Mouse (Mus musculus) thymus, postnatal 10 days (tissue): ENCODE measurements around the gene Btbd16.

Experiments used
- DNase-seq, 2 experiments: peaks; one replicate each; pipeline ENCODE4 v3.0.0; 2021; ENCODE audit warnings: low spot score in 2 of 2

Gene Btbd16

DNA sequence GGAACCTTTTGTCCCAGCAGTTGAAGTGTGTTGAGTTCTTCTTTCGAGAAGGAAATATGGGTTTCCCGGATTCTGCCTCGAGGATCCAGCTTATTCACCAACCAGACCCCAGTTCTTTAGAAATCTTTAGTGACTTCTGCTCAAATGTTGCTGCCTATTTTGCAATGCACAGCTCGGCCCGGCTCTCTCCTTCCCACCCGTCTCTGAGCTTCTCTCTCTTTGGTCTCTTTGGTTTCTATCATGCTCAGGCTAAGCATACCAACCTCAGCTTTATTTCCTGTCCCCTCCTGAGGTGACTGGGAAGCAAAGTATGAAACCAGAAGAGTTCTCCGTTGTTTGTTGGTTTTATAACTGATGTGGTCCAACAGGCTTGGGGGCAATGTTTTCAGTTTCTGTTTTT, 42.4 kb downstream of the Btbd16 start:
- no peak for DNase-seq

DNA sequence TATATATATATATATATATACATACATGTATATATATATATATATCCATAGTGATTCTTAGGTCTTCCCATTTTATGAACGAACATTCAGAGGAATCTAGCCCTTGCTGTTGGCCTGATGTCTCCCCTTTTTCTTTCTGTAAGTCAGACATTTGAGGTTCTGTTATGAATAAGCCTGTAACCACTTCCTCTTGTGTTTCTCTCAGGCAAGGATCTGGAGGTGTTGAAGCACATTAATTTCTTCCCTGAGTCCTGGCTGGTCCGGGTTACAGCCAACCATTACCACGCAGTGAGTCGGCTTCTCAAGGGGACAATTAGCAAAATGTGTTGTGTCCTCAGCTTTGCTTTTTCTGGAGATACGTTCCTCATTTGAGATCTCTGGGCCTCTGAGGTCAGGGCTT, 44.9 kb downstream of the Btbd16 start:
- no peak for DNase-seq

DNA sequence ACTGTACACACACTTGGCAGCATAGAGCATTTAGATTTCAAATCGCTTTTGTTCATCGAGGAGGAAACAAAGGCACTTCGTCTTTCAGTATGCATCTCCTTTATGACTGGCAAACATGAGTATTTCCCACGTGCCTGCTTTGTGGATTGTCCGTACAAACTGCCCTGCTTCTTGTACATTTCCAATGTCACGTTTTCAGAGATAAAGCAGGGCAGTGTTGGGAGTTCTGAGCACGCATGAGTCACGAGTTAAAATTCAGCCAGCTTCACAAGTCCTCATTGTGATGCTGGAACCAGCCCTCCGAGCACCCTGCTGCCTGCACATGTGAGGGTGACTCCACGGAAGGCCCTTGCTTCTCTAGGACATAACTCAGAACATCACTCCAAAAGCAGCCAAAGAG, 45.8 kb downstream of the Btbd16 start:
- DNase-seq = no peak

DNA sequence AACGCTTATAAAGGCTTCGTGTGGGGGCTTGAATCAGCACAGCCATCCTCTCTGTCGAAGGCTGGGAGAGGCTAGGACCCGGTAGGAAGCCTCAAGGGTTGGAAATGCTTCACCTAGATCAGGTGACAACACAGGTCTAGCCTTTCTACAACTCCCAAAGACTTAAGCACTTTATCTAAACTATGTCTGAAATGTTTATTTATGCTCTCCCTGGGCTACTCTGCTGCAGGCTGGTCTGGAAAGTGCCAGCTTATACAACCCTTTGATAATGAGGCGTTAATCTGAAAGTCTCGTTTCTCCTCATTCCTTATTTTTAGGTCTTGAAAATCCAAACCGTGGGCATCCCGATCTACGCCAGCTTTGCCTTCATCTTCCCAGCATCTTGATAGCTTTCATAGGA, 50.1 kb downstream of the Btbd16 start:
- DNase-seq = no peak

DNA sequence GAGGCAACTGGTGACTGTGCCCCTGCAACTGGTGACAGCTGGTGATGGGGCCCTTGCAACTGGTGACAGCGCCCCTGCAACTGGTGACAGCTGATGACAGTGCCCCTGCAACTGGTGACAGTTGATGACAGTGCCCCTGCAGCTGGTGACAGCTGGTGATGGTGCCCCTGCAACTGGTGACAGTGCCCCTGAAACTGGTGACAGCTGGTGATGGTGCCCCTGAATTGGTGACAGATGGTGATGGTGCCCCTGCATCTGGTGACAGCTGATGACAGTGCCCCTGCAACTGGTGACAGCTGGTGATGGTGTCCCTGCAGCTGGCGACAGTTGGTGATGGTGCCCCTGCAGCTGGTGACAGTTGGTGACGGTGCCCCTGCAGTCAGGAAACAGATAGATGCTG, 52.5 kb downstream of the Btbd16 start:
- DNase-seq = no peak

DNA sequence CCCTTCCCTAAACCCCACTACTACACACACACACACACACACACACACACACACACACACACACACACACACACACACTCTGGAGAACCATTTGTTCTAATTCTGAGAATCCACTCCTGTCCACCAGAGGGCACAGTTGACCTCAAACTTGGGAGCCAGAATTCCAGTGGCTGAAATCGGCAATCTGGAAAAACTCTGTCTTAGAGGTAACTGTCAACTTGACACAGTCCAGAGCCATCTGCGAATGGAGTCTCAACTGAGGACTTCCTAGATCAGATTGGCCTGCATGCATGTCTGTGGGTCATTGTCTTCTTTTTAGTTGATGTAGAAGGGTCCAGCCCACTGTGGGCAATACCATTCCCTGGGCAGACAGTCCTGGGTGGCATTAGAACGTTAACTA, 53.6 kb downstream of the Btbd16 start:
- no peak for DNase-seq

DNA sequence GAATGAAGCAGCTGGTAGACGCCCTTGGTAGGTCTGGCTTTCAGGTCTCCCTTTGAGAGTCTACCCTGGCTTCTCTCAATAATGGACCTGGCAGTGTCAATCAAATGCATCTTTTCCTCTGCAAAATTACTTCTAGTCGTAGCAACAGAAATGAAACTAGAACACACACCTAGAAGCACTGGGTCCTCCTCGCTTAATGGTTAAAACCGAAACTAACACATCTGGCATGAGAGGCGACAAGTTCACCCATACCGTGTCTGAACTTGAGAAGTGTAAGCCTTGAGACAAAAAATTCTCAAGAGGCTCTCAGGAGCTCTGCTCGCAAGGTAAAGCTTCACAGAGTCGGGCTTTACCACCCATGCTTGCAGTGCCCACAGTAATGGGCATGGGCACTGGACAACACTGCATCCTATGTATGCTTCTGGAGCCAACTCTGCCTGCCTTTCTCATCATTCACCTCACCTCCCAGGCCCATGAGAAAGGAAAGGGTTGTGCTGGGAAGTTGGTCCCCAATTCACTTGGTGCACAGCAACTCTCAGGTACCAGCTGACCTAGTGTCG, 54.1 kb downstream of the Btbd16 start:
- no peak for DNase-seq

DNA sequence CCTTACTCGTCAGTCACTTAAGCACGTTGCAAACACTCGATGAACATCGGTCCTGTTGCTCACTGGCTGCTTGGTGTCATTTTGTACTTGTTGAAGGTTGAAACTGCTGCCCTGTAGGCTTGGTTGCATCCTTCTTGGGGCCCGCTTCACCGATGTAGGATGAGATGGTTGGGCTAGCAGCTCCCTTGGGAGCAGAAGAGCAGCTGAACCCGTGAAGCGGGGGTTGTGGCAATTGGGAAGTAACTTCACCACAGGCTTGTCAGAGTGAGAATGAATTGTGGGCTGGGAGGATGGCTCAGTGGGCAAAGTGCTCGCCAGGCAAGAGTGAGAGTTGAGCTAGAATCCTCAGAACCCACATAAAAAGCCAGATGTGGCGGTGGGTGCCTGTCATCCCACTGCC, 54.6 kb downstream of the Btbd16 start:
- no peak for DNase-seq

DNA sequence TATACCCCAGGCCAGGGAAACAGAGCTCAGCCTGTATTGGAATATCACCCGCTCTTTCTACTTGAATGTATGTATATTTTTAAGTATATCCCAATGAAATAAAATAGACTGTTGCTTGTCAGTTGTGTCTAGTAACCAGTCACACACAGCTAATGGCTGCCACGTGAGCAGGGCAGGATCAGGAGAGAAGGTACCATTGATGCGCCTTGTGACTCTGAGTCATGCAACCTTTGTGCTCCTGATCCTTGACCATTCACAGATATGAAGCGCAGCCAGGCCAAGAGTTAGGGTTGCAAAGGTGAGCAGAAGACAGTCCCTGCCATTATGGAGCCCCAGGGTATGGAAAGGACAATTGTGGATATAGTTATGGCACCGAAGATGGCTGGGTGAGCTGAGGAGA, 57.7 kb downstream of the Btbd16 start:
- no peak for DNase-seq

DNA sequence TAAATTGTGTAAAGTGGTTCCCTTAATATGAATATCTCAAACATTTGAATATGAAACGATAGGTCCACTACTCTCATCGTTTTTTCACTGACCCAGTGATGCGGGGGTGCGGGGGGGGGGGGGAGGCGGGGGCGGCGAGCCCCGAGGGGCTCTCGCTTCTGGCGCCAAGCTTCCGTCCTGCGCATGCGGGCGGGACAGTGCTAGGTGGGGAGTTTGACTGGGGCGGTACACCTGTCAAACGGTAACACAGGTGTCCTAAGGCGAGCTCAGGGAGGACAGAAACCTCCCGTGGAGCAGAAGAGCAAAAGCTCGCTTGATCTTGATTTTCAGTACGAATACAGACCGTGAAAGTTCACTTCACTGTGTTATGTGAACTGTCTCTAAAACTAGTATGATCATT, 60.4 kb downstream of the Btbd16 start:
- peak in 1 of 2 experiments; percentile 48 for DNase-seq

DNA sequence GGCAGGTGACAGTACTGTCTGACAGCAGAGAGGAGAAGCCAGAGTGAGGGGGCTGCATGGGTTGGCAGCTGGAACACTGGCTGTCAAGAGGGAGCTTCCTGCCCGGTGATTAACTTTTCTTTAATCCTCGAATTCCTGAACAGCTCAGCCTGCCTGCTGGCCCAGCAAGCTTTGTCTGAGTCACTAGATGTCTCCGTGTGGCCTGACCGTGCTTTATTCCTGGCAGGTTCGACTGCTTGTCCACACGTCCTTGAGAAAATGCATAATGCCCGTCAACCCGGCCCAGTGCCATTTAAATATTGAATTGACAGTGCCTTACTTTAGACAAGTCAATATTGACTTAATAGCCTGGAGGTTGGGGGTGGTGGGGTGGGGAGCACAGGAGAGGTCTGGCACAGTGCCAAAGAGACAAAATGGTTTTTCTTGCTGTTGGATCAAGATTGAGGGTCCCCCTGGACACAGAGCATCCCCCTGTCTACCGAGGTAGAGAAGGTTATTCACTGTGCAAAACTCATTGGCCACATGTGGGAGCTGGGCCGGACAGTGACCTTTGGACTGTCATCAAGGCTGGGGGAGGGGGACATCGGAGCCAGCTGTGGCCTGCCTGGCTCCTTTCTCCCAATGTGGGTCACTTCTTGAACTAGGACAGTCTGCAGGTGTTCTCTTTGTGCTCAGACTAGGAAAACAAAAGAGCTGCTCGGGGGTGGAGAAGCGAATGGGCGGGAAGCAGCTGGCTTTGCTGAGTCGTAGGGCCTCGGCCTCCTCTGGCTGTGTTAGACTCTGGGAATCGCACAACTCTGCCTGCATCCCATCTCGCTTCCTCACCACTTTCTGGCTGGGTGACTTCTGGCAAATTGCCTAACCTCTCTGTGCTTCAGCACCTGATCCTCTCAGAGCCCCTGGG, 61.3 kb downstream of the Btbd16 start:
- DNase-seq = no peak

DNA sequence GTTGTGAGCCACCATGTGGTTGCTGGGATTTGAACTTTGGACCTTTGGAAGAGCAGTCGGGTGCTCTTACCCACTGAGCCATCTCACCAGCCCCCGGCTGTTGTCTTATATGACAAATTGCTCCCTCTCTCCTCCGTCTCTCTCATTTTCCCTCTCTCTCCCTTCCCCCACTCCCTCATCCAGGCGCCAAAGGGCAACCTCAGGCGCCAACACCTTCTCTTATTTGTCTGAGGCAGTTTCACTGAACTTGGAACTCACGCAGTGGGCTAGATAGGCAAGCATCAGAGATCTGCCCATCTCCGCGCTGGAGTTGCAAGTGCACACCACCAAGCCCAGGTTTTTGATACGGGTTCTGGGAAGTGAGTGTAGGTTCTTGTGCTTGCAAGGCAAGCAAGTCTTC, 62.2 kb downstream of the Btbd16 start:
- DNase-seq = no peak

DNA sequence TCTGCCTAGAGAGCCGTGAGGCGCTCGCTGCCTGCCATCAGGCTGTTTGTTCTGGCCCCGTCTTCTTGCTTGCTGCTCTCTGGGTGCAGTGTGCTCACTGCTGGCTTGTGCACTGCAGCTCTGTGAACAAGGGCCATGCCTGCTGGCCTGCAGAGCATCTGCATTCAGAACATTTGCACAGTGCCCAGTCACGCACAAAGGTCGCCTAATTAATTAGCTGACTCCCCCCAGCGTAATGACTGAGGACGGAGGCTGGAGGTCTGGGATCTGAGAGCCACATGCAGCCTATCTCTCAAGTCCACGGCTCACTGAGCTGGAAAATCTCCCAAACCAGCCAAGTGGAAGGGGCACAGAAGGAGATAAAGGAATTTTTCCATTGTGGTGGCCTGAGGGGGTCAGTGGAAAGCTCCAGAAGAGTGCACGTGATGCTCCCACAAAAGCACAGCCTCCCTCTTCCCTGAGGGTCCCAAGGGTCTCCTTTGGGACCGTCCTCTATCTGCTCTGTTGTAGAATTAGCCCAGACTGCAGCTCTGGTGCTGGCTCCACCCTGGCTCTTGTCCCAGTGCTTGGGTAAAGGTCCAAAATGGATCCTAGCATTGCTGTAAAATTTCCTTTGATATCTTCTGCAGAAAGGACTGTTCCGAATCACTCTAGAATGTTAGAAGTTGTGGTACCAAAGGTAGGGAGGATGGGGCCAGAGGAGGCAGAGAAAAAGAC, 64.2 kb downstream of the Btbd16 start:
- no peak for DNase-seq

DNA sequence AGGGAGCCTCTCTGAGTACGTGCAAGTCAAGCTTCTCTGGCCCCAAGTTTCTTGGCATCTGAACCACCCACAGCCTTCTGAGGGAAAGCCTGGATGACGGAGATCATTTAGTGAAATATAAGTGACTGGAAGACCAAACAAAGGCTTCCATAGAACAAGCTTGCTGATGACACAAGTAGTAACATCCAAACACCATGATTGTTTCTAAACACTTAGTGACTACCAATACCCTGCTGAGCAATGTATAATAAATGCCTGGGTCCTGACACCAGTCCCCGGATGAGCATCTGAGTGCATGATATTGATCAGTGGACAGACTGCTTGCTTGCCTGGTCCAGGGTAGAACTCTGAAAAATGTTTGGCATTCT, 64.8 kb downstream of the Btbd16 start:
- no peak for DNase-seq

DNA sequence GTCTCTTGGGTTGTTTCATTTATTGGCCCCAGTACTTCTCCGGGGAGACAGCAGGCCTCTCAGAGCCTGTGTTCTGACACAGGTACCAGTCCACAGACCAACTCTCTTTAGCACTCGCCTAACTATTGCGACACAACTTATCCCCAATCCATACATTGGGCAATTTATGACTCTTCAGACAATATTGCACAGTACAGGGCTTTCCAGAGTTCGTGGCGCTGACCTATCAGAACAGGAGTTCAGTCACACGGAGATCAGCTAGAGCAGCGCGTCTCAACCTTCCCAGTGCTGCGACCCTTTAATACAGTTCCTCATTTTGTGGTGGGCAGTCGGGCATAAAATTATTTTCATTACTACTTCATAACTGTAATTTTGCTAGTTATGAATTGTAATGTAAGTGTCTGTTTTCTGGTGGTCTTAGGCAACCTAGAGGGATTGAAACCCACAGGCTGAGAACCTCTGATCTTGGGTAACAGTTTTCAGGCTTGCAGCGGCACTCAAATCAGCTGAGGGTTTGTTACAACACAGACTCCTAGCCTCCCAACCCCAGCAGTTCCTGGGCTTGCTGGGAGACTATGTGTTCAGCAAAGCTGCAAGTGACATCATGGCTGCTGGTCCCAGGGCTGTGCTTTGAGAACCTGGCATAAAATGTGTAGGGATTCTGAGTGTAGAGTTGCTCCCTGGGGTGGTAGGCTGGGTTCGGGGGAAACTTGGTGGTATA, 65.7 kb downstream of the Btbd16 start:
- DNase-seq = no peak

DNA sequence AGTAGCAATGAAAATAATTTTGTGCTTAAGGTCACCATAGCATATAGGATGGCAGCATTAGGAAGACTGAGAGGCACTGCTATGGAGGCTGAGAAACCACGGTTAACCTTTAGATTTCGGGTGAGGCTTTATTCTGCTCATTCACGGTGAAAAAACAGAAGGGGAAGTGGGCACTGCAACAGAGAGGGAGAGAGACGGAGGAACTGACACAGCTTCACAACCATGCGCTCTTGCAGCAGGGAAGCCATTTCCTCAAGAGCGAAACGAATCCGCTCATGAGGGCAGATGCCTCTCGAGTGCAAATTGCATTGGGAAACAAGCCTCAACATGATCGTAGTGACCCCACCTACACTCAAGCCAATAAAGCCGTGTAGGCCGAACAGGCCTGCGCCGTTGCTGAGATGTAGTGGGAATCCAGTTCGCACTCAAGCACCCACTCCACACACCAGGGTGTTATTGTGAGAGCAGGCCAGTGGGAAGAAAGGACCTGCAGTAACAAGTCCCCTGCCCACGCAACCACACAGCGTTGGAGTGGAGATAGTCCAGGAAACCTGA, 73.4 kb downstream of the Btbd16 start:
- DNase-seq = no peak

DNA sequence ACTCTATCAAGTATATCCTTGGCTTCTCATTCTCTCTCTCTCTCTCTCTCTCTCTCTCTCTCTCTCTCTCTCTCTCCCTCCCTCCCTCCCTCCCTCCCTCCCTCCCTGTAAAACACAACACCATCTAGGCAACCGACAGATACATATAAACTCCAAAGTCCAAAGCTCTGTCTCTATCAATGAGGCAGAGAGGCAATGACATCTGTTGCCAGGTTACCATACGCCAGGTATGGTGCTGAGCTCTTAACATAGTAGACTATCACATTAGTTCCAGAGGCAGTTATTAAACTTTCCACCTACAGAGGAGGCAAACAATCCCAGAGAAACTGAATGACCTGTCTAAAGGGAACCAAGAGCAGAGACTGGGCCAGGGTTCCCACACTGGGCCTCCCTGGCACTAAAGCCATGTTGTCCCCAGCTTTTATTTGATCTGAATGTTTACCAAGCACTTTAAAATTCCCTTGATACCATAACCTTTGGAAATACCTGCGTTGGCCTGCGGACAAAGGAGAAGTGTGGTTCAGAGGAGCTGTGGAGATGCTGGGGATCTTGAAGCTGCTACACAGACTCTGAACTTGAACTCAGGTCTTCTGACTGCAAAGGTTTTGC, 80.9 kb downstream of the Btbd16 start:
- no peak for DNase-seq

DNA sequence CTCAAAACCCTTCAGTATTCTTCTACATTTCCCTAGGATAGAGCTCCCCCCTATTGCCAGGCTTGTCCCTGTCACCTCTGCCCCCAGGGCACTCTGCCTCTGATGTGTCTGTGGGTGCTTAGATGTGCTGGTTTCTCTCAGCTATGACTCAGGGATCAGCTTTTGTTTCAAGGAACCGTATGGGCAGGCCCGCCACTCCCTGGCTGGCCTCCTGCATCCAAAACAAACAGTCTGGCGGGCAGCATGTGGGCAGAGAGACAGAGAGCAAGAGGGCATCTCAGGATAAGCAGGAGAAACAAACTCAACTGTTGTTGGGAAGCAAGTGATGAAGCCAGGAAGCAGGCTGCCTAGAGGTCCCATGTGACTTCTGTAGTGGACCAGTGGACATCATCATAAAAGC, 81.8 kb downstream of the Btbd16 start:
- no peak for DNase-seq

DNA sequence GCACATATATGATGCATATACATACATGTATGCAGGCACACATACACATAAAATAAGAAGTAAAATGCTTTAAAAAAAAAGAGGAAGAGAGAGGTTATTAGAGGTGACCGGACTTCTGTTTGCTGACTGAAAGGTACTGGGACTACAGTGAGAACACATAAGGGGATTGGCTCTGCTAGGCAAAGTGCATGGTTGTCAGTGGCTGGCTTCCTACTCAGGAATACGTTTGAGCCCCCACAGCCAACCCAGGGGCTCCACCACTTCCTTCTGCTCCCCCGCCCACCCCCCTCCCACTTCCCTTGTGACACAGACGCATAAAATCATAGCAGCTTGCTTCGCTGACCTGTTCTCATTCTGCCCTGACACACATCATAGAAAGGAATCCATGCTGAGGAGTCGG, 84.1 kb downstream of the Btbd16 start:
- DNase-seq = peak in 1 of 2 experiments; percentile 14

DNA sequence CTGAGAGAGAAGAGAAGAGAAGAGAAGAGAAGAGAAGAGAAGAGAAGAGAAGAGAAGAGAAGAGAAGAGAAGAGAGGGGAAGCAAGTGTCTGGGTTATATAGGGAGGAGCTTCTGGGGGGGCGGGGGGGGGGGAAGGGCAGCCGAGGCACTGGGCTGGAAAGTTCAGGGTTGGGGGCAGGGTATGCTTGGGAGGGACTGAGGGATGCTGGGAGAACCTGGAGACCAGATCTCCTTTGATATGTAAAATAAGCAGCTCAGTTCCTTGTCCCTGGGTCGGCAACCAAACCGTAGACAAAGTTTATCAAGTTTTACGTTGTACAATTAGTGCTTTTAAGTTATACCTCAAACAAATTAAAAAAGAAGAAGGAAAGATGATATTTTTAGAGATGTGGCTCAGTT, 86.1 kb downstream of the Btbd16 start:
- no peak for DNase-seq

DNA sequence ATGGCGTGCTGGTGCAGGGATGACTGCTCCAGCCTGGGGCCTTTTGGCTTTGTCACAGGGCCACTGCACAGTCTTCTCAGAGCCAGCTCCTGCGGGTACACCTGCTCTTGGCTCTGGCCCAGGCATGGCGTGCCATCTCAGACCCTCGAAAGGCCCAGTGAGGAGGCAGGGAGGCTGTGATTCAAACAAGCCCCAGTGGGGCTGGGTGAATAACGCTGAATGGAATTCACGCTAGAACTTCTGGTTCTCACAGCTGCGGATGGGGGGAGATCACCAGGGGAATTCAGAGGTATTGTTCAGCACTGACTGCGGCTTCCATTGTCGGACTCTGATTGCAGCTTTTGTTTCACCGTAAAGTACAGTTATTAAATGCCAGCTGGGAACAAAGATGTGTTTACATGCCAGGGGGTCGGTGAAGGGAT, 86.9 kb downstream of the Btbd16 start:
- DNase-seq = no peak

DNA sequence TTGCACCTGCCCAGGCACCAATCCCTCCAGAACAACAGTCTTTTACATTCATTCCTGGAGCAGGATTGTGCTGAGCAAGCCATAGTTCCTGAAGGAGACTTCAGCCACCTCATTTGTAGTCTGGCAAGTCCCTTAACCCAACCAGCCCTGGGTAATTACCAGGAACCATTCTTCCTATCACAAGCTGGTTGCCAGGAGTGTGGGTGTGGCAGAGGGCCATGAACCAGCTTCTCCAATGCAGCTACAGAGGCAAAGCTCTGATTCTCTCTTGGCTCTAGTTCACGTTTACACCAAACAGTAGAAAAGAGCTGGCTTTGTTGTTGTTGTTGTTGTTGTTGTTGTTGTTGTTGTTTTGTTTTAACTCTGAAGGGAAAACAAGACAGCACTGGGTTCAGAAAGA, 88.6 kb downstream of the Btbd16 start:
- DNase-seq = no peak
